Mouse (Mus musculus): Measurements from ENCODE around the gene B3galt1.

- TF ChIP-seq KAT2A (conservative IDR thresholded peaks at IDR 0.05; ENCODE audit: low read depth, low read length) = no peak
- TF ChIP-seq USF1 (IDR thresholded peaks at IDR 0.05; ENCODE audit: low read depth, low read length) = no peak
- TF ChIP-seq ZKSCAN1 (IDR thresholded peaks at IDR 0.05; ENCODE audit: low read depth, low read length) = no peak
- no peak for TF ChIP-seq CTCF (IDR thresholded peaks at IDR 0.05 in 2 of 3, conservative IDR thresholded peaks at IDR 0.05 in 1 of 3; ENCODE audit: control insufficient read depth in 1 of 3, insufficient read depth in 1 of 3, low read depth in 2 of 3, low read length in 3 of 3, poor library complexity in 1 of 3, severe bottlenecking in 1 of 3)
- no peak for TF ChIP-seq MYC (IDR thresholded peaks at IDR 0.05; ENCODE audit: low read depth, low read length)
- no peak for TF ChIP-seq EP300 (IDR thresholded peaks at IDR 0.05; ENCODE audit: low read depth in 1 of 2, low read length in 2 of 2)
- no peak for TF ChIP-seq GABPA (IDR thresholded peaks at IDR 0.05; ENCODE audit: low read depth, low read length)
- TF ChIP-seq MAX (IDR thresholded peaks at IDR 0.05; ENCODE audit: low read length) = no peak
- no peak for TF ChIP-seq POLR2A (IDR thresholded peaks at IDR 0.05; ENCODE audit: control insufficient read depth in 1 of 2, insufficient read depth in 1 of 2, low read depth in 1 of 2, low read length in 2 of 2, poor library complexity in 1 of 2)
- TF ChIP-seq SIN3A (IDR thresholded peaks at IDR 0.05; ENCODE audit: low read length) = no peak
- TF ChIP-seq BHLHE40 (IDR thresholded peaks at IDR 0.05; ENCODE audit: borderline replicate concordance, low read depth, low read length) = no peak
- TF ChIP-seq POLR2AphosphoS2 (IDR thresholded peaks at IDR 0.05; ENCODE audit: low read length) = no peak
Observed at GRCm38 (mm10) chr2:67901574-67901973, 335.9 kb downstream of the B3galt1 start.

All from MEL (cell line).